Mouse (Mus musculus): Measurements from ENCODE around the gene Nipsnap3a. TPM values are rescaled to one million over a fixed set of nuclear protein-coding genes. Genes with fewer than 3 reads are reported as not detected.
A peak's percentile ranks its signal among the peaks of the same experiment; 100 is the strongest.

Gene Nipsnap3a
- polyA plus RNA-seq, 1 experiment from 2014 or later = not detected

DNA sequence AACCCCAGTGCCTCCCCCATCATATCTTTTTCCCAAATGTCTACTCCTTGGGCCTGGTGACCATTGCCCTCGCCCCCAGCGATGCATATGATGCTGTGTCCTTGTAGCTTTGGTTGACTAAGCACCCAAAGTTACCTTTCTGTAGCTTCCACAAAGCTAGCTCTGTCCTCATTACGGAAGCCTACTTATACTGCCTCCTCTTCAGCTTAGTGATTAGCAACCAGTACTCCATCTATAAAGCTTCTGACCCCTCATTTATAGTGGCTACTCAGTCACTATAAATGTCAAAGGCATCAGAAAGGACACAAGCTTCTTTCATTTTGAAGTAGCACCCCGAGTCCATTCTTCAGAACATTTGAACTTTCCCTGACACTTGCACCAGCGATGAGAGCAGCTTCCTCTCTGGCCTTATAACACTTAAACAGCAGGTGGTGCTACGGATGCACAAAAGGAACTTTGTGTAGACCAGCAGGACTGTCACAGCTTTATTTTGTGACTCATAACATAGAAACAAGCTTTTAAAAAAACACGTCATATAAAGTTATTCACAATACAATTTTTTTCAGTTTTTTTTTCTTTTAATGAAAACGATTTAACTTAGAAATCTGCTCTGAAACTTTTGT, 41.4 kb downstream of the Nipsnap3a start:
- Histone ChIP-seq H3K4me2 (ENCODE audit: low read depth) (no peak overlapping the region), H3K36me3 (ENCODE audit: control insufficient read depth, insufficient read depth, low read length) (no peaks in the 10 kb centered on the region), H3K27me3 (ENCODE audit: control insufficient read depth, insufficient read depth, low read length) (no peaks in the 10 kb centered on the region), H3K27ac (ENCODE audit: low read depth, low read length) (no peak overlapping the region), H3K9me3 (ENCODE audit: control insufficient read depth, low read length) (no peaks in the 10 kb centered on the region), H3K4me1 (ENCODE audit: control insufficient read depth, insufficient read depth, low read length) (no peaks in the 10 kb centered on the region), H3K4me3 (ENCODE audit: low read depth, low read length) (no peak overlapping the region), H3K9ac (ENCODE audit: low read length) (no peak overlapping the region)
- peak; percentile 79 for ATAC-seq (ENCODE audit: insufficient read depth, low FRiP score, low TSS enrichment)
- DNase-seq (ENCODE audit: low spot score) = peak; percentile 38
- WGBS = 15% methylated on average over 8 of the region's 8 CpGs

DNA sequence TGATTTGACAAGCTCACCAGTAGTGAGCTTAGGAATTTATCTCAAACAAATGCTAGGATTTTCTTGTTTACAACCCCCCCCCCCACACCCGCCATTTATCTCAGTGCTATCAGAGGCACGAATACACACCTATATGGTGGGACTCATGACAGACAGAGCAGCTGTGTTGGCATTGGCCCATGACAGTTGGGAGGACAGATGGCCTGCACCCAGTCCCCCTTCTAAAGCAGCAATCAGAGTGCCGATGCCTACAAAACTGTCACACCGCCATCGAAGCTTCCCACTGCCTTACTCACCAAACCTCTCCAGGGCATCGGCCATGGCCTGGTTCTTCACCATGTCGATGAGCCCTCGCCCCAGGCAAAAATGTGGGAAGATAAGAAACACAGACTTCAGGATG, 54.7 kb downstream of the Nipsnap3a start:
- H3K4me3 ChIP-seq (ENCODE audit: low read depth, low read length) = no peak overlapping the region
- H3K27ac ChIP-seq (ENCODE audit: low read depth, low read length) = no peak overlapping the region
- ATAC-seq (ENCODE audit: insufficient read depth, low FRiP score, low TSS enrichment) (no peak), DNase-seq (ENCODE audit: low spot score) (no peak)
- 93% methylated on average over 8 of the region's 8 CpGs for WGBS
- no peak overlapping the region for H3K4me2 ChIP-seq (ENCODE audit: low read depth)
- H3K9me3 ChIP-seq (ENCODE audit: control insufficient read depth, low read length) = no peaks in the 10 kb centered on the region
- no peaks in the 10 kb centered on the region for H3K4me1 ChIP-seq (ENCODE audit: control insufficient read depth, insufficient read depth, low read length)
- no peaks in the 10 kb centered on the region for H3K27me3 ChIP-seq (ENCODE audit: control insufficient read depth, insufficient read depth, low read length)
- no peaks in the 10 kb centered on the region for H3K36me3 ChIP-seq (ENCODE audit: control insufficient read depth, insufficient read depth, low read length)
- no peak overlapping the region for H3K9ac ChIP-seq (ENCODE audit: low read length)

DNA sequence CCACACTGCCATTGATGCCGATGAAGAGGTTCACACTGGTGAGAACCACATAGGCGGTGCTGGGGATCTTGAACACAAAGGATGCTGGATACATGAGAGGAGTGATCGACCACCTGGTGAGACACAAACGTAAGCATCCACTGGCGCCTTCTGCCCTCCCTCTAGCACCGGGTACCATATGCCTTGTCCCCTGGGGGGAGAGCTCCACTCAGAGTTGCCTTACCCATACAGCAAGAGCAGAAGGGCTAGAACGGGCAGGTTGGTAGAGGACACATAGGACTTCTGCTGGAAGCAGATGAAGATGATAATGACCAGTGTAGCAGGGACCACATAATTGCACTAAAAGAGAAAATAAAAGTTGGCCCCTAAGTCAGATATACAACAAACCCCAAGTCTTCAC, 56.7 kb downstream of the Nipsnap3a start:
- no peak overlapping the region for H3K4me3 ChIP-seq (ENCODE audit: low read depth, low read length)
- 69% methylated on average over 7 of the region's 7 CpGs for WGBS
- H3K27me3 ChIP-seq (ENCODE audit: control insufficient read depth, insufficient read depth, low read length) = no peaks in the 10 kb centered on the region
- no peaks in the 10 kb centered on the region for H3K9me3 ChIP-seq (ENCODE audit: control insufficient read depth, low read length)
- 0 out of 2 replicates have a peak, but pooled peaks have one; percentile 13 for ATAC-seq (ENCODE audit: insufficient read depth, low FRiP score, low TSS enrichment)
- no peaks in the 10 kb centered on the region for H3K4me1 ChIP-seq (ENCODE audit: control insufficient read depth, insufficient read depth, low read length)
- no peak overlapping the region for H3K4me2 ChIP-seq (ENCODE audit: low read depth)
- no peaks in the 10 kb centered on the region for H3K36me3 ChIP-seq (ENCODE audit: control insufficient read depth, insufficient read depth, low read length)
- no peak overlapping the region for H3K9ac ChIP-seq (ENCODE audit: low read length)
- DNase-seq (ENCODE audit: low spot score) = no peak
- H3K27ac ChIP-seq (ENCODE audit: low read depth, low read length) = no peak overlapping the region

DNA sequence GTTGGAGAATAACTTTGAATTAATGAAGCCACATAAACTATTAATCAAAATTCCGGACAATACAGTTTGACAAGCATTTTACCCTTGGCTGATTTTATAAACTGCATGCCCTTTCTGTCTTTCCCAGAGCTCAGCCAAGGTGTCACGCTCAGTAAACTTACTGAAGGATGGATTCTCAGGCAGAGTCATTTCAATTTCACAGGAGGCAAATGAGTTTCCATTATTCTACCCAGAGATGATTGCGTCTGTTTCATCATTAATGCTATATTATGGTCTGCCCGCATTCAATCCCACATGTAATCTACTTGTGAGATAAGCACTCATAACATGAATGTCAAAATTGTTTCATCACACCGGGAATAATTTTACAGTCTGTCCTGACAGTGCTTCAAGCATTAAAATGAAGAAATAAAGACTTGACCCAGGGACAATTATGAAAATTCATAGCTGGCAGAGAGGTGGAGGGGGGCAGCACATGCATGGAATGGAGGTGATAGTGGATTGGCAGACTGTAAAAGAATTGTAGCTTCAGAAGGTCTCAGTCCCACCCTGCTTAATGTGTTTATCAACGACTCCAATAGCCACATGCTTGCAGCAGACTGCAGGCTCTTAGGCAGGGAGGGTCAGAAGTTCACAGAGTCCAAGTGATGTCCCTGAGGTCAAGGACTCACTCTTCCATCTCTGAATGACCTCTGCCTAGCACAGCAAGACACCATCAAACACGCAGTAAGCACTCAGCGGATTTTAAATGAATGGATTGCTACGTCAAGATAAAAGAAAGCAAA, 57.4 kb downstream of the Nipsnap3a start:
- ATAC-seq (ENCODE audit: insufficient read depth, low FRiP score, low TSS enrichment) (peak; percentile 50), DNase-seq (ENCODE audit: low spot score) (no peak)
- Histone ChIP-seq H3K4me1 (ENCODE audit: control insufficient read depth, insufficient read depth, low read length) (no peaks in the 10 kb centered on the region), H3K36me3 (ENCODE audit: control insufficient read depth, insufficient read depth, low read length) (no peaks in the 10 kb centered on the region), H3K27ac (ENCODE audit: low read depth, low read length) (no peak overlapping the region), H3K4me2 (ENCODE audit: low read depth) (no peak overlapping the region), H3K9ac (ENCODE audit: low read length) (no peak overlapping the region), H3K4me3 (ENCODE audit: low read depth, low read length) (no peak overlapping the region), H3K9me3 (ENCODE audit: control insufficient read depth, low read length) (no peaks in the 10 kb centered on the region), H3K27me3 (ENCODE audit: control insufficient read depth, insufficient read depth, low read length) (no peaks in the 10 kb centered on the region)
- WGBS = 59% methylated on average over 9 of the region's 9 CpGs

Other genes with a start within 250 kb of the Nipsnap3a start
- gene Olfr275, start 174.7 kb upstream of the Nipsnap3a start, polyA plus RNA-seq (2014; fragmentation: Nextera tagmentation; extraction: Ambion mirVana) = not detected in 2 replicates
- gene Olfr273, start 130.0 kb upstream of the Nipsnap3a start, polyA plus RNA-seq (2014; fragmentation: Nextera tagmentation; extraction: Ambion mirVana) = not detected in 2 replicates
- not detected in 2 replicates for gene Olfr272, start 70.1 kb upstream of the Nipsnap3a start, polyA plus RNA-seq (2014; fragmentation: Nextera tagmentation; extraction: Ambion mirVana)
- gene Olfr270, start 24.7 kb upstream of the Nipsnap3a start, polyA plus RNA-seq (2014; fragmentation: Nextera tagmentation; extraction: Ambion mirVana) = not detected in 2 replicates
- gene Nipsnap3b, start 22.6 kb downstream of the Nipsnap3a start, polyA plus RNA-seq (2014; fragmentation: Nextera tagmentation; extraction: Ambion mirVana) = 125 and 131 TPM in 2 replicates
- 9.2 and 11.0 TPM in 2 replicates for gene Abca1, start 170.6 kb downstream of the Nipsnap3a start, polyA plus RNA-seq (2014; fragmentation: Nextera tagmentation; extraction: Ambion mirVana)

Data from neural tube, embryonic 11.5 days (tissue).